Mouse (Mus musculus) cerebellum, adult (tissue): ENCODE measurements around the gene Mpc1.
"Not testable (repeated sequence)": the region's sequence is repeated elsewhere in the genome, so short reads cannot be mapped to it uniquely, and the experiment has no call there.

ENCODE experiments used
- ATAC-seq: cut with Nextera tagmentation; 2 replicates; pipeline ENCODE4 v1.9.2; 2017; ENCODE audit warnings: mild to moderate bottlenecking, moderate library complexity, mixed read lengths; ENCODE audit not compliant: insufficient number of reproducible peaks, low FRiP score, low TSS enrichment

The Mpc1 gene

GRCm38 (mm10) chr17:8282821-8283525, at the start of gene Mpc1:
Gene Mpc1, plus strand, starts transcription at chr17:8282904.
- peak; percentile 75 for ATAC-seq

GRCm38 (mm10) chr17:8233618-8234214, 49.0 kb upstream of the Mpc1 start:
- ATAC-seq = no peak

- no peak for ATAC-seq
These were observed 48.2 kb upstream of the Mpc1 start for GRCm38 (mm10) chr17:8234537-8234936.

- no peak for ATAC-seq
These were observed 47.0 kb upstream of the Mpc1 start, which contains the start of gene Ccr6 for GRCm38 (mm10) chr17:8235743-8236142. Gene Ccr6, plus strand, starts transcription at chr17:8236043.

GRCm38 (mm10) chr17:8238012-8238710, 44.5 kb upstream of the Mpc1 start:
- no peak for ATAC-seq

- no peak for ATAC-seq
These were observed 43.1 kb upstream of the Mpc1 start for GRCm38 (mm10) chr17:8239561-8239960.

GRCm38 (mm10) chr17:8240517-8240916, 42.2 kb upstream of the Mpc1 start:
- ATAC-seq = no peak

GRCm38 (mm10) chr17:8241645-8242044, 41.1 kb upstream of the Mpc1 start:
- no peak for ATAC-seq

- ATAC-seq = no peak
These were observed 40.5 kb upstream of the Mpc1 start for GRCm38 (mm10) chr17:8242186-8242585.

GRCm38 (mm10) chr17:8244124-8244523, 38.6 kb upstream of the Mpc1 start:
- no peak for ATAC-seq

- no peak for ATAC-seq
These were observed 36.5 kb upstream of the Mpc1 start for GRCm38 (mm10) chr17:8246102-8246754.

GRCm38 (mm10) chr17:8251704-8252103, 31.0 kb upstream of the Mpc1 start:
- ATAC-seq = no peak

- no peak for ATAC-seq
These were observed 28.4 kb upstream of the Mpc1 start for GRCm38 (mm10) chr17:8254268-8254667.

- no peak for ATAC-seq
These were observed 27.8 kb upstream of the Mpc1 start for GRCm38 (mm10) chr17:8254914-8255313.

- ATAC-seq = no peak
These were observed 27.1 kb upstream of the Mpc1 start for GRCm38 (mm10) chr17:8255583-8255982.

GRCm38 (mm10) chr17:8256982-8257381, 25.7 kb upstream of the Mpc1 start:
- ATAC-seq = no peak

GRCm38 (mm10) chr17:8264638-8265037, 18.1 kb upstream of the Mpc1 start:
- ATAC-seq = not testable (repeated sequence)

GRCm38 (mm10) chr17:8272054-8272749, 10.5 kb upstream of the Mpc1 start:
- no peak for ATAC-seq

- no peak for ATAC-seq
These were observed 9.8 kb upstream of the Mpc1 start for GRCm38 (mm10) chr17:8272951-8273350.

GRCm38 (mm10) chr17:8276071-8276470, 6.6 kb upstream of the Mpc1 start:
- ATAC-seq = no peak
